Mouse (Mus musculus) layer of hippocampus, adult 8-10 months (tissue): Measurements from ENCODE around the gene Inip. TPM values are rescaled to one million over a fixed set of nuclear protein-coding genes. Genes with fewer than 3 reads are reported as not detected.

Source experiments
- DNase-seq, 2 experiments: peaks; one replicate each; pipeline ENCODE4 v3.0.0; 2022; ENCODE audit warnings: low spot score in 2 of 2
- total RNA-seq, 4 experiments: library from RNA; stranded (reverse); gene quantifications; 2 replicates each; pipeline ENCODE4 v1.2.4; 2022

The Inip gene
- total RNA-seq, 4 experiments from 2014 or later = 20.9 to 26.0 (median 23.8) TPM

- DNase-seq = no peak
Observed at GRCm38 (mm10) chr4:59772171-59772879, 29.1 kb downstream of the Inip start.

- no peak for DNase-seq
Observed at GRCm38 (mm10) chr4:59767717-59768116, 33.7 kb downstream of the Inip start.

- no peak for DNase-seq
Observed at GRCm38 (mm10) chr4:59765385-59766005, 35.9 kb downstream of the Inip start.

GRCm38 (mm10) chr4:59764950-59765349 lies 36.4 kb downstream of the Inip start:
- no peak for DNase-seq

DNA sequence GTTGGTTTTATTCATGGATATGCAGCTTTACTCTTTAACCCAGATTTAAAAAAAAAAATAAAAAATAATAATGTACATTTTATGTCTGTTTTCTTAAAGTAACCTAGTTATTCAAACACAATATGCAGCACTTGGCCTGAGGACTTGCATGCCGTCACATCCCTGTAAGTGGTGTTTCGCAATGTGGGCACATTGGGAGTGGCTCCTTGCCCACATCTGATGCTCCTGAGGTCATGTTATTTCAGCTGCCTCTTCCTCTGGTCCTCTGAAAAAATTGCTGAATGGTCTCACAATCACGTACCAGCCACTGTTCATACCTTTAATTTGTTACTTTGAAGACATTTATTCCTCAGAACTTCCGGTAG lies 40.0 kb downstream of the Inip start:
- DNase-seq = no peak

DNA sequence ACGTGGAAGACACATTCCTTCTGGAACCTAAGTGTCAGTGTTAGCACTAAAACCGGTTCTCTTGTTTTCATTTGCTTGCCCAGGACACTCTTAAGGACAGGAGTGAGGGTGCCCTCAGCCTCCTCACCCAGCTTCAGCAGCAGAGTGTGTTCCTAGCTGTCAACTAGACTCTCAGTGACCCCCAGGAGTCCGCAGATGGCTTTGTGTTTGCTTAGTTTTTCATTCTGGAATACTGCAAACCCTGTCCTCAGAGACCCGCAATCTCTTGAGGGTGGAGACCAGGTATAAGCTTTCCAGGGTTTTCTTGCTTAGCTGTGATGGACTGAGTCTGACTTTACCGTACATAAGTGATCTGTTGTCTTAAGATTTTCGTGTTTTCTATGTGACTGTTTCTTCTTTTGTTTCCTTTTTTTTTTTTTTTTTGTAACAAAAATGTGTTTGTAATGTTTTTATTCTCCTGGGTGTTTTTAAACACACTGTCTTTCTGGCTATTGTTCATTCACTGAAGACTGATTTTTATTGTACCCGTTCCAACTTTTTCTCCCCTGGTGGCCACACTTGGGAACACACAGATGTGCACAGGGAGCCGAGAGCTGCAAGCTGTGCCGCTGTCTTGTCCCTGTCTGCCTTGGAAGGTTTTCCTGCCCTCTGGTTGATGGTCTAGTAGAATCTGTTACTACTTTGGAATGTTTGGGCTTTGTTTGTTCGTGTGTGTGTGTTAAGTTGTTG lies 40.6 kb downstream of the Inip start:
- no peak for DNase-seq

DNA sequence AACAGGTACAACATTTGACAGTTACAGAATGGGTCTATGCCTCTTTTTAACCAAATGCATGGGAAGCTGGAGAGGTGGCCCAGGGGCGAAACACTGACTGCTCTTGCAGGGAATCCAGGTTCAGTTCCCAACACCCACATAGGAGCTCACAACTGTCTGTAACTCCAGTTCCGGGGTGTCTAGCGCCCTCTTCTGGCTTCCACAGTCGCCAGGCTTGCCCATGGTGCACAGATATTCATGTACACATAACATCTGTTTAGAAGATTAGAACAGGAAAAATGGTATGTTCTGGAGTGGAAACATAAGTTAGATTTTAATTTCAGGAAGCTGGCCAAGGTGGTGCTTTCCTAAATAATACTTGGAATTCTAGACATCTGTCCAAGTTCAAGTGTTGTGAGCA lies 41.4 kb downstream of the Inip start:
- no peak for DNase-seq

- DNase-seq = no peak
Observed at GRCm38 (mm10) chr4:59757452-59758435, 43.6 kb downstream of the Inip start.

DNA sequence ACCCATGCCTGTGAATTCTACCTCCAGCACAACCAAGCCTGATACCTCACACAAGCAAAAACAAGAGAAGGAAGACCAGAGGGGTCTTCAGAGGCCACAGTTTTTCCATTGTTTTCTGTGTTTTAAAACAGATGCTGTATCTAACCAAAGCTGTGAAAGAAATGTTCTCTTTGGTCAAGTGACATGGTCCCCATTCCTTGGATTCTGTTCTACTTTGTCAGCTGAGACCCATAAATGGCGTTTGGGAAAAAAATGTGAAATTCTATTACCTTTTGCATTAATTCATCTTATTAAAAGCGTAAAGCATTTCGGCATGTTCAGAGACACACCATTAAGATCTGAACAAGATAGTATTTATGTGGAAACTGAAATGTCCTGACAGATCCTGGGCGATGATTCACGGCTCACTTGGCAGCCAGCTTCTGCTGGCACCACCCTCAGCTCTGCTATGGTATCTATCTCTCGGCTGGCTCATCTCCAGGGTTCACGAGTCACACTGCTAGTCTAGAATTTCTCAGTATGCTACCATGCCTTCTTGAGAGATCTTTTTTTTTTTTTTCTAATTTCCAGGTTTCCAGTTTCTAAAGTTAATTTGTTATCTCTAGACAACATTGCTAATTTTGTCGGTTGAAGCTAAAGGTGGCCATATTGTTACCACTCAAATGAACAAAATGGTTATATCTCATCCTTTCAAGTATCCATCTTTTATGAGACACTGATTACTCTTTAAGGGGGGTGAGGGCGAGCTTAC lies 44.9 kb downstream of the Inip start:
- DNase-seq = peak; percentile 68 to 76

DNA sequence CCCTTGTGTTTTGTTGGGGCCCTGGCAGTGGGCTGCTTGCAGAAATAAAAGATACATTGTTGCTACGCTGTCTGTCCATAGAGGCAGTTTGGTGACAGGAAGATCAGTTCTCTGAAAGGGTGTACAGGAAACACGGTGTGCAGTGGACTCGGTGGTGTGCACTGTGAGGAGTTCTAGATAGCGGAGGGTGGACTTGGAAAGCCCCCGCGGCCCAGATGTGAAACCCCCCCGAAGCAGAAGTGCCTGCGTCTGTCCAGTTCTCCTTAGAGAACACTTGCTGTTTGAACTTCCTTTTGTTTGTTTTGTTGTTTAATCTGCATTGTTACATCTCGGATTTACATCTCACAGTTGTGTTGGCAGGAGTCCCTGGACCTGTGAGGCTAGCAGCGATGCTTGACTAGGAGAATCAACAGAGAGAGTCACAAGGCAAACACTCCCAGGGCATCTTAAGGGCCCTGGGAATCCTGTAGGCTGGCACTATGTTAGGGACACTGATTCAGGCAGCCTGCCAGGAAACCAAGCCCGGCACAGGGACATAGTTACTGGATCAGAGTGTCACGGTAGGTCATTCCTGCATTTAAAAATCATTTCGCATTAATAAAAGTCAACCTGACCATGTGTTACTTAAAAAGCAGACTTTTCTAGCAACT lies 47.8 kb downstream of the Inip start:
- DNase-seq = no peak

DNA sequence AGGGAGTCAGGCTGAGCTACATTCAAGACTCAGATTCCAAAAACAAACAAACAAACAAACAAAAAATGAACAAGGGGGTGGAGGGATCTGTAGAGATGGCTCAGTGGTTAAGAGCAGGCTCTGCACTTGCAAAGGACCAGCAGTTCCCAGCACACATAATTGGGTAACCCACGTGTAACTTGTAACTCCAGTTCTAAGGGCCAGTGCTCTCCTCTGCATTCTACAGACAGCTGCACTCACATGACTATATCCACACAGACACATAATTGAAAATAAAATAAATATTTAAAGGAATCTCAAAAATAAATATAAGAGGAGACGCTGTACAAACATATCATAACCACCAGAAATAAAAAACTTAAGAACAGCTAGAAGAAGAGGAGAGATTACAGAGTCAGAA lies 61.5 kb downstream of the Inip start:
- no peak for DNase-seq

DNA sequence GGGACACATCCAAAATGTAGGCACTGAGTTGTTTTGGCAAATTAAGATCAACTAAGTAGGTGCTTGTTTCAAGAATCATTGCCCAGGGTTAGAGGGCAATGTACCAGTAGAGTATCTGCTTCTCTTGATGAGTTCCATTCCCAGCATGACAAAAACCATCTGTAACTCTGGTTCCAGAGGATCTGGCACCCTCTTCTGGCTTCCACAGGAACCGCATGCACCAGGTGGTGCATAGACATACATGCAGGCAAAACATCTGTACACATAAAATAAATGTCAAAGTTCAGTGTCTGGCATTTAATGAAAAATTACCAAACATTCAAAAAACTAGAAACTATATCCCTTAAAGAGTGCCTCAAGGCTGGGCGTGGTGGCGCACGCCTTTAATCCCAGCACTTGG lies 62.1 kb downstream of the Inip start:
- no peak for DNase-seq

- DNase-seq = no peak
Observed at GRCm38 (mm10) chr4:59731544-59731943, 69.8 kb downstream of the Inip start.

GRCm38 (mm10) chr4:59728839-59729238 lies 72.5 kb downstream of the Inip start:
- no peak for DNase-seq

DNA sequence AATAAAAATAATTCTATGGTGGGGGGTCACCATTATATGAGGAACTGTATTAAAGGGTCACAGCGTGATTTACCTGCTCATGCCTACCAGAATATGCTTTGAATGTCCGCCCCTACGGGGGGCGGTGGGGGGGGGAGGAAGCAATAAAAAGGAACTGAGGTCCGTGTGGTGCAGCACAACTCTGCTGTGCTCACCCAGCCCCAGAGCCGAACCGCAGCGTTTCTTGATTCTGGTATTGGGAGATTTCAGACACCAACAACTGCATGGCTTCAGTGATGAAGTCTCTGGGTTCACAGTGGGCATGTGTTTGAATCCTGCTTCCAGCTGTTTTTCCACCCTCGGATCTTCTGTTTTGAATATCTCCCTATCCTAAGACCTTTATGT lies 73.5 kb downstream of the Inip start:
- no peak for DNase-seq

- DNase-seq = no peak
Observed at GRCm38 (mm10) chr4:59727187-59727877, 74.1 kb downstream of the Inip start.

DNA sequence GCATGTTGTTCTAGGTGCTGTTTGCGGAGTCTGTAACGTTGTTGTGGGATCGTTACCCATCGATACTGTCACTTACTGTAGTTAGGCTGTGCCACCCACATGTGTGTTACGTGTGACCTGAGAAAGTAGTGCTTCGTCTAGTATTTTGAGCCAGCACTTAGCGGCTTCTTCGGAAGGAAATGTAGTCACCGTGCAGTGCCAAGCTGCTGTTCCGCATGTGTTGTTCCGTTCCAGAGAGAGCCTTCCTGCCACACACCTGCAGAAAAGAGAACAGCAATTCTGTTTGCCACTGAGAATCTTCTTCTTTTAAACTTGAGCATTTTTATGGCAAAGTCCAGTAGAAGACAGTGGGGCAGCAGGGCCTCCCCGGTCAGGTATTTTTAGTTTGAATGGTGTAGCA lies 74.9 kb downstream of the Inip start:
- DNase-seq = no peak

DNA sequence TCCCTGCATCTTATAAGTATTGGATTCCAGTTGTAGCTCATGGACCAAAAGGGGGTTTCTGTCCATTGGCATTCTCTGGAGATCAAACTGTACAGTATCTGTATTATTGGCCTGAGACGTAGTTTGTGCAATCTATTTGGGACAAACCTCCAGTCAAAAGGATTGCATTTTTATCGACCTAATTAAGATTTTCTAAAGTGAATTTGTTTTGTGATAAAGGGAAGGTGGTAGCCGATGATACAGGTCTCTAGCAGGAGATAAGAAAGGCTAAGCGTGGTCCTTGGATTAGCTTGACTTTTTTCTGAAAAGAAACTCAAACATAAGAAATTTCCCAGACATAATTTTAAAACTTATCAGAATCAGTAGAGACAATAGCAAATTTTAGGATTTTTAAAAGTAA lies 75.8 kb downstream of the Inip start:
- DNase-seq = no peak

GRCm38 (mm10) chr4:59721811-59722210 lies 79.6 kb downstream of the Inip start:
- no peak for DNase-seq
